Mouse (Mus musculus) right cerebral cortex, adult 2 months (tissue): ENCODE results near the gene Smco1.

ENCODE experiments used
- DNase-seq, 2 experiments: peaks; one replicate each; pipeline ENCODE4 v3.0.0; 2021 to 2022; ENCODE audit warnings: low spot score in 2 of 2

Smco1 gene

DNA sequence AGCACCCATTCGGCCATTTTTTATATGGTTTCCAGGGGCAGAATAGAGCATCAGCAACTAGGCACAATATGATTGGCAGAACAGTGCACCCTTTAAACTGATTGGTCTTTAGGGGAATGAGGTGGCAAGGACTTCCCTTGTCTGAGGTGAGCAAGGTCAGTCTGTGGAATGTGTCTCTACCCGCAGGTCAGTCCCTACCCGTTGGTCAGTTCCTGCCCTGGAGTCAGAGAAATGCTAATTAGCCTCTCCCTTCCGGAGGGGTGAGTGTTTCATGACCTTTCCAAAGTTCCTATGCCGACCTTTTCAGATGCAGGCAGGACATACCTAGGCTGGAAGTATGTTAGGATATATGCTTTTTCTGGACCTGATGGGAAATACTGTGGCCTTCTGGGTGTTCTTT lies 41.1 kb downstream of the Smco1 start:
- DNase-seq = no peak

GRCm38 (mm10) chr16:32312859-32313258 lies 41.6 kb downstream of the Smco1 start:
- no peak for DNase-seq

DNA sequence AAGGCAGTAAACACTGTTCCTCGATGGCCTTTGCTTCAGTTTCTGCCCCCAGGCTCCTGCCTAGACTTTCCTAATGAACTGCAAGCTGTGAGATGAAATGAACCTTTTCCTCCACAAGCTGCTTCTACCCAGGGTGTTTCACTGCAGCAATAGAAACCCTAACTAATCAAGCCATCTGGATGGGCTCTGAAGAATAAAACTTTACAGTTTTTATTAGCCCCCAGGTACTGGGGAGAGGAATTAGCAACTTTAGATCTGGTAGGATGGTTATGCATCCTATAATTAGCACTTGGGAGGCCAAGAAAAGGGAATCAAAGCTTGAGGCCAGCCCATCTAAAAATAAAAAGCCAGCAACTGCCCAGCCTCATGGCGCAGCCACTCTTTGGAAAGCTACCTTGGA lies 45.3 kb downstream of the Smco1 start:
- DNase-seq = no peak

- peak in 1 of 2 experiments; percentile 6 for DNase-seq
Observed at GRCm38 (mm10) chr16:32323953-32324352, 52.7 kb downstream of the Smco1 start.
